Mouse (Mus musculus): ENCODE measurements at regions not wholly inside any gene's neighbourhood (a gene's known extent, or its start where the extent isn't known, plus 50 kb on each side); places are given as distances from the start of the nearest gene placed in this dataset.

DNA sequence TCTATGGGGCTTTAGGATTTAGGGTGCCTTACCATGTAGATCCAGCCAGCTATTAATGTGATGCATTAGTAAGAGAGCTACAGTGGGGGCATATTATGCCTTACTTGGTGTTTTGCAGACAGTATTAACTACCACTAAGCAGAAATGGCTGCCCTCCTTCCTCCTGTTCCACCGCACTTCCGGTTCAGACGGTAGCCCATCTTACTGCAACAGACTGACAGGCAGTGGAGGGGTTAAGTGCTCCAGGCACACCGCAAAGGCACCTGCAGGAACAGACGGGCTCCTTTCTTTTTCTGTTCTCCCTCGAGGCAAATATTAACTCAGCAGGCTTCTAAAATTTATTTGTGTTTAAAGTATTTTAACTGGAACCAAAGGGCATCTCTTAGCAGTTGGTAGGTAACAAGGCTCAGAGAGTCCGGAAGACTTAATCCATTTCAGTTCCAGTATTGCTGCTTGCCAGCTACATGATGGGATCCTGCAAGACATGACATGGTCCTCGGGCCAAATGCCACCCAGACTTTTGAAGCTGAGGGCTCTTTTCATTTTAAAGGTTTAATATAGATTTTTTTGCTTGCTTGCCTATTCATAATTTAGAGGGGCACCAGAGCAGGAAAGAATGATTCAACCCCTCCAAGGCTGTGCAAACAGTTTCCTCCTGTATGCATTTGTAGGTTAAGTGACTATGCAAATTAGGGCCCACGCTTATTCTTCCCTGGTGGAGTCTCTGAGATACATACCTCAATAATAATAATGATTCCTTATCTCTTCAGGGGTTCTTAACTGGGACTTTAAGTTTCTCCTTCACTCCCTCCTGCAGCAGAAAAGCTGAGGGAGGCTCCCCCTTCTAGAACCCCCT lies 177.7 kb downstream of the Emp1 start:
- no peak for TF ChIP-seq ZNF384 (IDR thresholded peaks at IDR 0.05; ENCODE audit: low read depth, low read length)
- no peak for TF ChIP-seq CHD2 (IDR thresholded peaks at IDR 0.05; ENCODE audit: low read depth, low read length)

Data from ES-E14 (cell line).